Mouse (Mus musculus) intestine, embryonic 15.5 days (tissue): ENCODE results near the gene Galnt2. TPM values are rescaled to one million over a fixed set of nuclear protein-coding genes. Genes with fewer than 3 reads are reported as not detected.
A peak's percentile ranks its signal among the peaks of the same experiment; 100 is the strongest.

Experiments used
- ATAC-seq: fragments of 200-750 bp; cut with Nextera tagmentation; 2 replicates; pipeline ENCODE4 v1.8.0; 2017; ENCODE audit warnings: moderate TSS enrichment, moderate library complexity
- H3K27ac ChIP-seq: fragments of 300-500 bp; sonication (generic); 2 replicates; pipeline ENCODE4 v1.5.1; 2015; ENCODE audit warnings: mild to moderate bottlenecking, inconsistent platforms
- H3K27me3 ChIP-seq: fragments of 300-500 bp; sonication (generic); replicated peaks from 2 replicates; pipeline ENCODE4 v1.6.1; 2015; ENCODE audit warnings: inconsistent platforms
- H3K36me3 ChIP-seq: fragments of 300-500 bp; sonication (generic); 2 replicates; pipeline ENCODE4 v1.6.1; 2015; ENCODE audit warnings: inconsistent platforms
- H3K4me1 ChIP-seq: fragments of 300-500 bp; sonication (generic); replicated peaks from 2 replicates; pipeline ENCODE4 v1.6.1; 2015; ENCODE audit warnings: inconsistent platforms
- H3K4me2 ChIP-seq: fragments of 300-500 bp; sonication (generic); replicated peaks from 2 replicates; pipeline ENCODE4 v1.6.1; 2015; ENCODE audit warnings: mild to moderate bottlenecking, inconsistent platforms
- H3K4me3 ChIP-seq: fragments of 300-500 bp; sonication (generic); replicated peaks from 2 replicates; pipeline ENCODE4 v1.5.1; 2015; ENCODE audit warnings: inconsistent platforms
- H3K9ac ChIP-seq: fragments of 300-500 bp; sonication (generic); 2 replicates; pipeline ENCODE4 v1.6.1; 2015; ENCODE audit warnings: inconsistent platforms
- H3K9me3 ChIP-seq: fragments of 300-500 bp; sonication (generic); 2 replicates; pipeline ENCODE4 v1.6.1; 2016; ENCODE audit warnings: inconsistent platforms
- WGBS: fragments of 180-500 bp; shearing (Covaris S2); methylation state at CpG from one replicate; pipeline ENCODE4 v1.1.7; 2015; 5-methylcytosine and 5-hydroxymethylcytosine counted together
- polyA plus RNA-seq: library from polyadenylated mRNA; unstranded; fragments of >200 nt; fragmentation: Nextera tagmentation; extraction: Ambion mirVana; gene quantifications from 2 replicates; pipeline ENCODE4 v1.2.1, GENCODE M21; 2015

Galnt2 gene
- polyA plus RNA-seq = 58.8 and 66.9 TPM in 2 replicates

DNA sequence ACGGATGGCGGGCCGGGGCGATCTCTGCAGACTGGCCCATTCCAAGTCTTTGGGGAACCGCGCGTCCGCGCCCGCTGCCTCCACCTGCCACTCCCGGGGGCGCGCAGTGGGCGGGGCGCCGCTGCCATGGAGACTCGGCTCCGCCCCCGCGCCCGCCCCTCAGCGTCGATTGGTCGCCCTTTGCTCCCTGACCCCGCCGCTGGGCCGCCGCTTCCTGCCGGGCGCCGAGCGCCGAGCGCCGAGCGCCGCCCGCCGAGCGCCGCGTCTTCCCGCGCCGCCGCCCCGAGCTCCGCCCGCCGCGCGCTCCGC lies at the start of gene Galnt2:
Gene Galnt2, plus strand, starts transcription at position 216 of the 309 bp plus-strand sequence.
- H3K36me3 ChIP-seq = no peaks in the 10 kb centered on the region
- peak within 1 kb of the TSS; percentile 90 for H3K9ac ChIP-seq
- peak; percentile 94 for ATAC-seq
- peak within 1 kb of the TSS; percentile 81 for H3K27ac ChIP-seq
- peak within 1 kb of the TSS; percentile 91 for H3K4me3 ChIP-seq
- H3K4me1 ChIP-seq = peaks cover 12% of the 10 kb centered on the region
- WGBS = under 1% methylated on average over 42 of the region's 53 CpGs
- H3K9me3 ChIP-seq = no peaks in the 10 kb centered on the region
- peak within 1 kb of the TSS; percentile 92 for H3K4me2 ChIP-seq
- H3K27me3 ChIP-seq = no peaks in the 10 kb centered on the region

DNA sequence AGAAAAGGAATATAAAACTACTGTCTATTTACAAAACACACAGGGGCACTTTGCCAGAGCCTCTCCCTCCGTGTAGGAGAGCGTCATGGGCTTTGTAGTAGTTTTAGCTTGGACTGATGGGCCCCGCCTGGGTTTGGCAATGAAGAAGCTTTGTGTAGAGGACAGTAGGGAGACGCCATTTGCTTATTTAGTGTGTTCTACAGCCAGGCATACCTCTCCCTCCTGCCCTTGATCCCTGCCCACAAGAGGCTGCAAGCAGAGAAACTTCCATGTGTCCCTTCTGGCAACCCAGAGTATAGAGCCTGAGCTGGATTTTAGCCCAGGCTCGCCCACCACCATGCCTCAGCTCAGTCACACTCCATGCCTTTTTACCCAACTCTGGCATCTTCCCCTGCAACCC lies 49.4 kb upstream of the Galnt2 start:
- peak; percentile 17; the same call in 1 of the 2 replicates for ATAC-seq
- WGBS = 54% methylated on average over 5 of the region's 5 CpGs
- H3K27me3 ChIP-seq = no peaks in the 10 kb centered on the region
- H3K4me1 ChIP-seq = peaks cover 20% of the 10 kb centered on the region
- no peaks in the 10 kb centered on the region for H3K36me3 ChIP-seq
- no peaks in the 10 kb centered on the region for H3K9me3 ChIP-seq
- H3K9ac ChIP-seq = no peak overlapping the region
- H3K27ac ChIP-seq = peak overlapping the region; percentile 22; the same call in 1 of the 2 replicates
- H3K4me3 ChIP-seq = no peak overlapping the region
- no peak overlapping the region for H3K4me2 ChIP-seq

DNA sequence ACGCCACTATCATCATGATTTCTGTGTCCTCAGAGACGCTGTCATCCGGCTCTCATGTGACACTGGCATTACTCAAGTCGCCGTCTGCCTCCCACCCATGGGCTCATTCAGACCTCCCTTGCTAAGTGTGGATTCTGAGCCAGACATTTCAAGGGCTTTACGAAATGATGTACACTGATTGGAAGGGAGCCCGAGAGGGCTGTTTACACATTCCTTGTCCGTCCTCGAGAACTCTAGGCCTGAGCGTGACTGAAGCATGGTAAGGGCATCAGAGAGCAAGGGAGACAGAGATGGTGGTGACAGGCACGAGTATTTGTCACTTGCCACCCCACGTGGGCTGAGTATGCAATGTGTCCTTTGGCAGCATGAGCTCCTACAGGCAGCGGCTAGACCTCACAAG lies 49.0 kb upstream of the Galnt2 start:
- H3K36me3 ChIP-seq = no peaks in the 10 kb centered on the region
- H3K9me3 ChIP-seq = no peaks in the 10 kb centered on the region
- WGBS = 33% methylated on average over 13 of the region's 13 CpGs
- H3K9ac ChIP-seq = no peak overlapping the region
- H3K4me1 ChIP-seq = peaks cover 20% of the 10 kb centered on the region
- ATAC-seq = peak; percentile 82
- H3K4me3 ChIP-seq = no peak overlapping the region
- H3K27ac ChIP-seq = peak overlapping the region; percentile 45; the same call in 1 of the 2 replicates
- no peak overlapping the region for H3K4me2 ChIP-seq
- H3K27me3 ChIP-seq = no peaks in the 10 kb centered on the region

DNA sequence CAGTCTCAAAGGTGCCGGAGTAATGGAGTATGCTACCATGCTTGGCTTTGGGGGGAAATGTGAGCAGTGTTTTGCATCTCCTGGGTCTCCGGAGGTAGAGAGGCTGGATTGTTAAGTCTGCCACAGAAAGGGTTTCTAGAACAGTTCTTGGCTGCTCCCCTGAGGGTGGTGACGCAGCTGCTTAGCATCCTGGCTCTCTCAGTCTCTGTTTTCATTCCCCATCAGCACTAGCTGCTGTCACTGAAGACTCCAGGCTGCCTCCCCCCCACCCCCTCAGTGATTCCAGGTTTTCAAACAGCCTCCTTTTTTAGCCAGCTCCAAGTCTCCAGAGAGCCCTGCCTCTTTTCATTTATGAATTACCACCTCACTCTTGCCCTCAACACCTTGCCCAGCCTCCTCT lies 47.1 kb upstream of the Galnt2 start:
- H3K9ac ChIP-seq = no peak overlapping the region
- WGBS = 75% methylated on average over 3 of the region's 3 CpGs
- H3K4me3 ChIP-seq = no peak overlapping the region
- no peaks in the 10 kb centered on the region for H3K36me3 ChIP-seq
- H3K27me3 ChIP-seq = no peaks in the 10 kb centered on the region
- ATAC-seq = no peak
- peaks cover 20% of the 10 kb centered on the region for H3K4me1 ChIP-seq
- H3K9me3 ChIP-seq = no peaks in the 10 kb centered on the region
- no peak overlapping the region for H3K4me2 ChIP-seq
- no peak overlapping the region for H3K27ac ChIP-seq

DNA sequence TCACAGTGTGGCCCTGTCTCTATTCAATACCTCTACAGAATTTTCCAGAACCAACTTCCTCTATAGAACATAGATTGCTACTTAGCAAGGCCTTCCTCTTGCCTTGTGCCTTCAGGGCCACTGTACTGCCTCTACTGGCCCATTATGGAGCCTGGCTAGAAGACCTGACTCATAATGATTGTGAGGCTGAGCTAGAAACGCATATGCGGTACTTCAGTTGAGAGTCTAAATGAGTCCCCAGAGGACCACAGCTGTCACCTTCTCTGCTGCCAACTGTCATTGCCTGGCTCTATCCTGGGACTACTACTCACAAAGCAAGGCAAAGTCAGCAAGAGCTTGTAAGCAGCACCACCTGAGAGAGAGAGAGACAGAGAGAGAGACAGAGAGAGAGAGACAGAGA lies 46.7 kb upstream of the Galnt2 start:
- H3K9me3 ChIP-seq = no peaks in the 10 kb centered on the region
- peaks cover 20% of the 10 kb centered on the region for H3K4me1 ChIP-seq
- 76% methylated on average over 2 of the region's 2 CpGs for WGBS
- no peak overlapping the region for H3K27ac ChIP-seq
- H3K9ac ChIP-seq = no peak overlapping the region
- H3K4me2 ChIP-seq = no peak overlapping the region
- ATAC-seq = no peak
- no peak overlapping the region for H3K4me3 ChIP-seq
- H3K27me3 ChIP-seq = no peaks in the 10 kb centered on the region
- H3K36me3 ChIP-seq = no peaks in the 10 kb centered on the region

DNA sequence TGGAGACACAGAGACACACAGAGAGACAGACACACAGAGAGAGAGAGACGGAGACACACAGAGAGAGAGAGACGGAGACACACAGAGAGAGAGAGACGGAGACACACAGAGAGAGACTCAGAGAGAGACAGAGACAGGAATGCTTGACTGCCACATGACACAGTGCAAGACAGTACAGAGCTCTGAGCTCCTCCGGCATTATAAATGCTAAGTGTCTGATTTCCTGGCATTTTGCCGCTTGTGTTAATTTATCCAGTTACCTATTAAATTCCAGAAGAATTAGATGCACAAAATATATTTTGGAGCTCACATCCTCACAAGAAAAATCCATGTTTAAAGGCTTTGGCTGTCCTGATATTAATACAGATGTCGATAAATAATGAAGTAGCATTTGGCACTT lies 46.1 kb upstream of the Galnt2 start:
- ATAC-seq = no peak
- Histone ChIP-seq H3K4me3 (no peak overlapping the region), H3K4me2 (no peak overlapping the region), H3K9ac (no peak overlapping the region), H3K9me3 (no peaks in the 10 kb centered on the region), H3K4me1 (peaks cover 20% of the 10 kb centered on the region), H3K36me3 (no peaks in the 10 kb centered on the region), H3K27me3 (no peaks in the 10 kb centered on the region), H3K27ac (no peak overlapping the region)
- whole genome bisulfite sequencing = 81% methylated on average over 6 of the region's 6 CpGs

DNA sequence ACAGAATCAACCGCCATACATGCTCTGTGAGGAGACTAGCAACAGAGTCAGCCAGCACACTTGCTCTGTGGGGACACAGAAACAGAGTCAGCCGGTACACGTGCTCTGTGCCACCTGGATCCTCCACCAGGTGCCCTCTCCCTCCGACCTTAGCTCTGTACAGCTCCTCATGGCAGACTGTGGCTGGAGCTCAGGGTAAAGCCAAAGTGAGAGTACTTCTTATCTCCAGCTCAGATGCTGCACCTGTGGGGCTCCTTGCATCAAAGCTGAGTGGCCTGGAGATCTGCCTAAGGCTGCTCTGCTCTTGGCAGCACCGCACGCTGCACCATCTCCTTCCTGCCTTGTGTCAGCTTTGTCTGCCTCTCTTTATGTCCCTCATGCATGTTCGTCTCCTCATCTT lies 40.8 kb upstream of the Galnt2 start:
- Histone ChIP-seq H3K4me3 (no peak overlapping the region), H3K27ac (no peak overlapping the region), H3K9ac (no peak overlapping the region), H3K4me2 (no peak overlapping the region), H3K27me3 (no peaks in the 10 kb centered on the region), H3K4me1 (no peaks in the 10 kb centered on the region), H3K36me3 (no peaks in the 10 kb centered on the region), H3K9me3 (no peaks in the 10 kb centered on the region)
- no peak for ATAC-seq
- WGBS = 82% methylated on average over 7 of the region's 7 CpGs

DNA sequence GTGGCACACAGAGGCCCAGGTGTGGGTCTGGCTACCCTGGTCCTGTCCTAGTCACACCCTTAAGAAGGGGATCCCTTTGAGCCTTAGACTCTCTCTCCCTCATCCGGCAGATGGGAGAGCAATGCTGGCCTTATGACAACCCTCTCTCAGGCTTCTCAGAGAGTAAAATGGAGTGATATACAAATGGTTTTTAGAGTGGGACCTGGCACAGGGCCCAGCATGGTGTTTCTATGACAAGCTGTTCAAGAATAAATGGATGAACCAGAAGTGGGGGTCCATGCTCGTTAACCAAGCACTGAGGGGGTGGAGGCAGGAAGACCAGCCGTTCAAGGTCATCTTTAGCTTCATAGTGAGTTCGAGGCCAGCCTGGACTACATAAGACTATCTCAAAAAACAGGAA lies 38.9 kb upstream of the Galnt2 start:
- no peak overlapping the region for H3K4me3 ChIP-seq
- no peak overlapping the region for H3K27ac ChIP-seq
- H3K4me1 ChIP-seq = peaks cover 14% of the 10 kb centered on the region
- no peaks in the 10 kb centered on the region for H3K9me3 ChIP-seq
- 60% methylated on average over 4 of the region's 4 CpGs for WGBS
- H3K4me2 ChIP-seq = no peak overlapping the region
- H3K27me3 ChIP-seq = no peaks in the 10 kb centered on the region
- no peak for ATAC-seq
- H3K9ac ChIP-seq = no peak overlapping the region
- H3K36me3 ChIP-seq = no peaks in the 10 kb centered on the region

DNA sequence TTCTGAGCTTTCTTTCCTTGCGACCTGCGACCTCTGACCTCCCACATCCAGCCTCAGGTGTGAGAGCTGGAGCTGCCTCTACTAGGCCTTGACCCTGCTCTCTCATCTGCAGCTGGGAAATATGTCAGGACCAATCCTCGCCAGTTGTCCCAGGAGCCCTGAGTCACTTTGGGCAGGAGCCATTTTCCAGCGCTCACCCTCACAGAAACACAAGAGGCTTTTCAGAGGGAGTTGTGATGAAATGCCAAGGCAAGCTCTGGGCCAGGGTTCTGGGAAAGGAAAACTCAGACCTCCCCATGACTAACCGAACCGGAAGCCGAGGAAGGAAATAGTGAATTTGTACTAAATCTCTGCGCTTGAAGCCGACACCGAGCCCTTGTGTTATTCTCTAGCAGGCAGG lies 38.2 kb upstream of the Galnt2 start:
- no peak overlapping the region for H3K4me2 ChIP-seq
- no peaks in the 10 kb centered on the region for H3K36me3 ChIP-seq
- H3K4me3 ChIP-seq = no peak overlapping the region
- peaks cover 14% of the 10 kb centered on the region for H3K4me1 ChIP-seq
- no peak overlapping the region for H3K27ac ChIP-seq
- WGBS = 75% methylated on average over 10 of the region's 10 CpGs
- H3K9ac ChIP-seq = no peak overlapping the region
- no peak for ATAC-seq
- H3K9me3 ChIP-seq = no peaks in the 10 kb centered on the region
- H3K27me3 ChIP-seq = no peaks in the 10 kb centered on the region

DNA sequence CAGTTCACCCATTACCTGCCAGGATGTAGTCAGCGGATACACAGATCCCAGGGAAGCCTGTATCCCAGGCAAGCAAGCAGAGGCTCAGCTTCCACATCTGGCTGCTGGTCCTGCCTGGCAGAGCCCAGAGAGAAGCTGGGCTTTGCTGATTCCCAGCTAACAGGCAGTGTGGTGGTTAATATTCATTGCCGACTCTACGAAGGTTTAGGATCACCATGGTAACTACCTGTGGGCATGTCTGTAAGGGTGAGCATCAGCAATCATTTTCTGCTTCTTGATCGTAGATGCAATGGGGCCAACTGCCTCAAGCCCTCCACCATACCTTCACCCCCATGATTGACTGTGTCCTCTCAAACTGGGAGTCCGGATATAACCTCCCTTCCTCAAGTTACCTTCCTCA lies 37.2 kb upstream of the Galnt2 start:
- no peak overlapping the region for H3K4me2 ChIP-seq
- no peak overlapping the region for H3K4me3 ChIP-seq
- WGBS = 81% methylated on average over 5 of the region's 5 CpGs

DNA sequence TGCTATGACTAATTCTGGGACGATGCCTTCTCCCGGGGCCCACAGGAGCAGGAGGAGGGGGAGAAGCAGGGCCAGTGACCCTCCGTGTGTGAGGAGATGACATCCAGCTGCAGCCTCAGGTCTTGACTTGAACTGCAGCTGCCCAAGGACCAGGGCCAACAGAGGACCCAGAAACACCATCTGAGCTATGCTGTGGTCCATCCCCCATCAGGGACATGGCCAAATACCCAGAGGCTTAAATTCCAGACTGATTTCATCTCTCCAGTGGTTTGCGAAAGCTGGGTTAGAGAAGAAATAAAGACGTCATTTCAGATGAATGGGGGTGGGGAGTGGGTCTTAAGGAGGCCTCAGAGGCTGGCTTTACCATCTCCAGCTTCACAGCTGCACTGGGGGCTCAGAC lies 35.0 kb upstream of the Galnt2 start:
- no peak overlapping the region for H3K9ac ChIP-seq
- ATAC-seq = peak; percentile 59
- 28% methylated on average over 5 of the region's 5 CpGs for WGBS
- no peaks in the 10 kb centered on the region for H3K9me3 ChIP-seq
- no peaks in the 10 kb centered on the region for H3K36me3 ChIP-seq
- 0 out of 2 replicates have a peak overlapping the region, but pooled peaks have one; percentile 36 for H3K27ac ChIP-seq
- no peak overlapping the region for H3K4me2 ChIP-seq
- H3K4me3 ChIP-seq = no peak overlapping the region
- no peaks in the 10 kb centered on the region for H3K27me3 ChIP-seq
- H3K4me1 ChIP-seq = peaks cover 14% of the 10 kb centered on the region

More for the DNA sequence above, 37.2 kb upstream of the Galnt2 start:
- H3K36me3 ChIP-seq = no peaks in the 10 kb centered on the region
- no peak overlapping the region for H3K27ac ChIP-seq
- no peak for ATAC-seq
- no peak overlapping the region for H3K9ac ChIP-seq
- peaks cover 14% of the 10 kb centered on the region for H3K4me1 ChIP-seq
- H3K9me3 ChIP-seq = no peaks in the 10 kb centered on the region
- no peaks in the 10 kb centered on the region for H3K27me3 ChIP-seq

DNA sequence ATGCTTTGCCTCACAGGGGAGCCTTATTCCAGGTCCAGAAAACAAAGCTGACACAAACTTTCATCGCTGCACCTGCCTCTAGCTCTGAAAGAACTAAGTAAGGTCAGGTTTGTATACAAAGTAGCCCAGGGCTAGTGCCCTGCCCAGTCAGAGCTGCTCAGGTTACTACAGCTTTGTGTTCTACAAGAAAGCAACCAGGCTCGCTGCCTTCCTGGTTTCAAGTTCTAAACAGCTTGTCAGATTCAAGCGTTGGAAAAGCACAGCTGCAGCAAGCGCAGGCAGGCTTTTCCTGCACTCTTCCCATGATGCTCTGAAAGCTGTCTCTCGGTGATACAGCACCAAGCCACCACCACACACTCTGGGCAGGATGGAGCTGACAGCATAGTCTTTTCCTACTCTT lies 34.4 kb upstream of the Galnt2 start:
- peaks cover 17% of the 10 kb centered on the region for H3K4me1 ChIP-seq
- H3K27ac ChIP-seq = 0 out of 2 replicates have a peak overlapping the region, but pooled peaks have one; percentile 36
- H3K36me3 ChIP-seq = no peaks in the 10 kb centered on the region
- H3K9ac ChIP-seq = no peak overlapping the region
- no peaks in the 10 kb centered on the region for H3K9me3 ChIP-seq
- ATAC-seq = no peak
- 29% methylated on average over 5 of the region's 5 CpGs for WGBS
- no peak overlapping the region for H3K4me2 ChIP-seq
- H3K4me3 ChIP-seq = no peak overlapping the region
- H3K27me3 ChIP-seq = no peaks in the 10 kb centered on the region

DNA sequence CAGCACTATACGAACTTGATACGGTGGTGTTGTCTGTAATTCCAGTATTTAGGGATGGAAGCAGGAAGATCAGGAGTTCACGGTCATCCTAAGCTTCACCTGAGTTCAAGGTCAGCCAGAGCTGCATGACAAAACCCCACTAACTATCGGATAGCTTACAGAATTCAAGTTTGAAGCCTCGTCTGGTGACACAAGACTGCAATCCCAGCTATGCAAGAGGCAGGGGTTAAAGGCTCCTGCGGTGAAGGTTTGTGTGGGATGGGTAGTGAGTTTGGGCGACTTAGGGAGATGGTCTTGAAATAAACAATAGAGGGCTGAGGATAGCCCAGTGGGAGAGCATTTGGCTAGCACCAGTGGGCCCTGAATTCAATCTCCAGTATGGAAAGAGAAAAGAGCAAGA lies 33.0 kb upstream of the Galnt2 start:
- H3K9me3 ChIP-seq = no peaks in the 10 kb centered on the region
- no peak overlapping the region for H3K4me2 ChIP-seq
- H3K9ac ChIP-seq = no peak overlapping the region
- no peaks in the 10 kb centered on the region for H3K27me3 ChIP-seq
- 85% methylated on average over 7 of the region's 7 CpGs for WGBS
- no peak overlapping the region for H3K27ac ChIP-seq
- no peaks in the 10 kb centered on the region for H3K36me3 ChIP-seq
- no peak for ATAC-seq
- peaks cover 17% of the 10 kb centered on the region for H3K4me1 ChIP-seq
- no peak overlapping the region for H3K4me3 ChIP-seq
